Mouse (Mus musculus) MEL (cell line): ENCODE measurements around the gene Slco2b1. TPM values are rescaled to one million over a fixed set of nuclear protein-coding genes. Genes with fewer than 3 reads are reported as not detected.

ENCODE experiments used
- DNase-seq: peaks from one replicate; pipeline ENCODE4 v3.0.0; 2011; ENCODE audit warnings: low read depth, low spot score
- H3K27ac ChIP-seq: 2 replicates; pipeline ENCODE4 v1.5.1; 2012; ENCODE audit warnings: low read depth, mild to moderate bottlenecking, control low read depth, low read length, moderate library complexity; ENCODE audit not compliant: control insufficient read depth
- H3K27me3 ChIP-seq, 2 experiments: fragments of 150-350 bp in 1 of 2; sonication (generic) in 1 of 2; 2 replicates each; pipeline ENCODE4 v1.6.1; 2012; ENCODE audit warnings: low read length in 2 of 2, mild to moderate bottlenecking in 2 of 2, improper control_type of control experiment in 1 of 2, moderate library complexity in 1 of 2; ENCODE audit not compliant: insufficient read depth in 2 of 2, control insufficient read depth in 1 of 2
- H3K36me3 ChIP-seq, 2 experiments: 2 replicates each; pipeline ENCODE4 v1.6.1; 2012 to 2014; ENCODE audit warnings: low read length in 2 of 2, improper control_type of control experiment in 1 of 2, inconsistent platforms in 1 of 2, mild to moderate bottlenecking in 1 of 2; ENCODE audit not compliant: insufficient read depth in 2 of 2, control insufficient read depth in 1 of 2
- H3K4me1 ChIP-seq, 2 experiments: fragments of 150-350 bp in 1 of 2; sonication (generic) in 1 of 2; 2 replicates each; pipeline ENCODE4 v1.6.1; 2012; ENCODE audit warnings: low read length in 2 of 2, improper control_type of control experiment in 1 of 2, mild to moderate bottlenecking in 1 of 2; ENCODE audit not compliant: insufficient read depth in 2 of 2, control insufficient read depth in 1 of 2
- H3K4me3 ChIP-seq, 2 experiments: fragments of 150-350 bp in 1 of 2; sonication (generic) in 1 of 2; 2 replicates each; pipeline ENCODE4 v1.5.1; 2012; ENCODE audit warnings: low read depth in 2 of 2, low read length in 2 of 2, mild to moderate bottlenecking in 2 of 2, moderate library complexity in 2 of 2, control low read depth in 1 of 2, improper control_type of control experiment in 1 of 2; ENCODE audit not compliant: control insufficient read depth in 1 of 2, insufficient read depth in 1 of 2
- H3K79me2 ChIP-seq: 2 replicates; pipeline ENCODE4 v1.6.1; 2012; ENCODE audit warnings: mild to moderate bottlenecking, low read length, moderate library complexity; ENCODE audit not compliant: control insufficient read depth, poor library complexity, insufficient read depth
- H3K9ac ChIP-seq: 2 replicates; pipeline ENCODE4 v1.6.1; 2012; ENCODE audit warnings: low read depth, mild to moderate bottlenecking, control low read depth, low read length, moderate library complexity; ENCODE audit not compliant: control insufficient read depth, poor library complexity, severe bottlenecking
- H3K9me3 ChIP-seq: fragments of 150-350 bp; sonication (generic); replicated peaks from 2 replicates; pipeline ENCODE4 v1.6.1; 2012; ENCODE audit warnings: mild to moderate bottlenecking, low read length, improper control_type of control experiment, moderate library complexity; ENCODE audit not compliant: insufficient read depth
- BHLHE40 ChIP-seq: IDR thresholded peaks from 2 replicates; pipeline ENCODE4 v1.6.1; 2012; ENCODE audit warnings: low read depth, mild to moderate bottlenecking, inconsistent platforms, low read length, improper control_type of control experiment, borderline replicate concordance
- CHD1 ChIP-seq: IDR thresholded peaks from 2 replicates; pipeline ENCODE4 v1.6.1; 2012; ENCODE audit warnings: low read depth, mild to moderate bottlenecking, inconsistent platforms, low read length, improper control_type of control experiment
- CTCF ChIP-seq, 3 experiments: IDR thresholded peaks in 2 of 3; conservative IDR thresholded peaks in 1 of 3; 2 replicates each; pipeline ENCODE4 v1.5.1; 2011 to 2012; ENCODE audit warnings: low read length in 3 of 3, low read depth in 2 of 3, mild to moderate bottlenecking in 2 of 3, improper control_type of control experiment in 1 of 3, inconsistent platforms in 1 of 3, mixed read lengths in 1 of 3, moderate library complexity in 1 of 3; ENCODE audit not compliant: control insufficient read depth in 1 of 3, insufficient read depth in 1 of 3, poor library complexity in 1 of 3, severe bottlenecking in 1 of 3
- E2F4 ChIP-seq: IDR thresholded peaks from 2 replicates; pipeline ENCODE4 v1.6.1; 2011; ENCODE audit warnings: low read depth, low read length, improper control_type of control experiment, borderline replicate concordance
- ELF1 ChIP-seq: IDR thresholded peaks from 2 replicates; pipeline ENCODE4 v1.6.1; 2014; ENCODE audit warnings: low read depth, mild to moderate bottlenecking, inconsistent platforms, low read length, improper control_type of control experiment, moderate library complexity
- EP300 ChIP-seq, 2 experiments: IDR thresholded peaks; 2 replicates each; pipeline ENCODE4 v1.6.1; 2011; ENCODE audit warnings: improper control_type of control experiment in 2 of 2, low read length in 2 of 2, low read depth in 1 of 2, mild to moderate bottlenecking in 1 of 2
- ETS1 ChIP-seq: IDR thresholded peaks from 2 replicates; pipeline ENCODE4 v1.6.1; 2012; ENCODE audit warnings: low read depth, mild to moderate bottlenecking, inconsistent platforms, low read length, improper control_type of control experiment, moderate library complexity
- GATA1 ChIP-seq: IDR thresholded peaks from 2 replicates; pipeline ENCODE4 v1.6.1; 2011; ENCODE audit warnings: low read depth, low read length, improper control_type of control experiment
- JUND ChIP-seq: IDR thresholded peaks from 2 replicates; pipeline ENCODE4 v1.6.1; 2011; ENCODE audit warnings: low read depth, mild to moderate bottlenecking, improper control_type of control experiment, low read length
- KAT2A ChIP-seq: conservative IDR thresholded peaks from 2 replicates; pipeline ENCODE4 v1.6.1; 2012; ENCODE audit warnings: low read depth, low read length, improper control_type of control experiment, inconsistent platforms
- MAZ ChIP-seq: IDR thresholded peaks from 2 replicates; pipeline ENCODE4 v1.6.1; 2012; ENCODE audit warnings: low read depth, mild to moderate bottlenecking, inconsistent platforms, low read length, improper control_type of control experiment
- MEF2A ChIP-seq: IDR thresholded peaks from 2 replicates; pipeline ENCODE4 v1.6.1; 2014; ENCODE audit warnings: low read depth, mild to moderate bottlenecking, inconsistent platforms, low read length, improper control_type of control experiment; ENCODE audit not compliant: poor library complexity, insufficient replicate concordance, severe bottlenecking; ENCODE audit errors: extremely low read depth
- MXI1 ChIP-seq: IDR thresholded peaks from 2 replicates; pipeline ENCODE4 v1.6.1; 2011; ENCODE audit warnings: mild to moderate bottlenecking, low read depth, low read length, improper control_type of control experiment
- MYB ChIP-seq: IDR thresholded peaks from 2 replicates; pipeline ENCODE4 v1.6.1; 2011; ENCODE audit warnings: mild to moderate bottlenecking, low read depth, low read length, improper control_type of control experiment
- NELFE ChIP-seq: IDR thresholded peaks from 2 replicates; pipeline ENCODE4 v1.6.1; 2011; ENCODE audit warnings: low read depth, low read length, improper control_type of control experiment
- POLR2A ChIP-seq, 2 experiments: IDR thresholded peaks; 2 replicates each; pipeline ENCODE4 v1.6.1; 2011 to 2012; ENCODE audit warnings: low read length in 2 of 2, mild to moderate bottlenecking in 2 of 2, control low read depth in 1 of 2, improper control_type of control experiment in 1 of 2, low read depth in 1 of 2, moderate library complexity in 1 of 2; ENCODE audit not compliant: control insufficient read depth in 1 of 2, insufficient read depth in 1 of 2, poor library complexity in 1 of 2
- POLR2AphosphoS2 ChIP-seq: IDR thresholded peaks from 2 replicates; pipeline ENCODE4 v1.6.1; 2011; ENCODE audit warnings: low read length, improper control_type of control experiment
- POLR2AphosphoS5 ChIP-seq: IDR thresholded peaks from 2 replicates; pipeline ENCODE4 v1.6.1; 2012; ENCODE audit warnings: low read depth, borderline replicate concordance, mild to moderate bottlenecking, inconsistent platforms, low read length, moderate library complexity, mixed read lengths
- RAD21 ChIP-seq: IDR thresholded peaks from 2 replicates; pipeline ENCODE4 v1.6.1; 2011; ENCODE audit warnings: mild to moderate bottlenecking, low read depth, low read length, improper control_type of control experiment
- RCOR1 ChIP-seq: IDR thresholded peaks from 2 replicates; pipeline ENCODE4 v1.6.1; 2012; ENCODE audit warnings: low read depth, mild to moderate bottlenecking, inconsistent platforms, low read length, improper control_type of control experiment
- SIN3A ChIP-seq: IDR thresholded peaks from 2 replicates; pipeline ENCODE4 v1.6.1; 2012; ENCODE audit warnings: low read length, improper control_type of control experiment, inconsistent platforms
- TAL1 ChIP-seq: IDR thresholded peaks from 2 replicates; pipeline ENCODE4 v1.6.1; 2012; ENCODE audit warnings: mild to moderate bottlenecking, inconsistent platforms, low read length, moderate library complexity, mixed read lengths
- TBP ChIP-seq: IDR thresholded peaks from 2 replicates; pipeline ENCODE4 v1.8.0; 2011; ENCODE audit warnings: low read depth, low read length, improper control_type of control experiment
- ZNF384 ChIP-seq: IDR thresholded peaks from 2 replicates; pipeline ENCODE4 v1.6.1; 2012; ENCODE audit warnings: low read depth, mild to moderate bottlenecking, inconsistent platforms, low read length, improper control_type of control experiment
- polyA plus RNA-seq, 2 experiments: library from polyadenylated mRNA; stranded (reverse) in 1 of 2; unstranded in 1 of 2; fragments of >175 nt in 1 of 2; fragments of >200 nt in 1 of 2; gene quantifications; 2 replicates each; pipeline versions ENCODE4 v1.2.1 to v1.2.4; 2012; ENCODE audit warnings: low replicate concordance in 2 of 2, low read depth in 1 of 2; ENCODE audit not compliant: insufficient read length in 2 of 2, insufficient read depth in 1 of 2, missing spikeins in 1 of 2
- total RNA-seq: library from RNA; depleted of rRNA; stranded (reverse); fragments of 300-350 nt; gene quantifications from 2 replicates; pipeline ENCODE4 v1.2.3, GENCODE M21; 2012

Slco2b1 gene
- total and polyA plus RNA-seq, 3 experiments = 0.06 TPM; not detected in 2

GRCm38 (mm10) chr7:99644701-99645100 is 66.4 kb downstream of the Slco2b1 start:
- no peaks in the 10 kb centered on the region; a peak in 1 of 4 replicates for H3K27me3 ChIP-seq
- no peaks in the 10 kb centered on the region for H3K79me2 ChIP-seq
- no peaks in the 10 kb centered on the region for H3K9me3 ChIP-seq
- no peak for DNase-seq
- H3K4me1 ChIP-seq = peaks cover 3 to 13% of the 10 kb centered on the region in 2 experiments; a peak in 2 of 4 replicates
- no peak overlapping the region for H3K9ac ChIP-seq
- TF ChIP-seq E2F4 (no peak), MAZ (no peak), BHLHE40 (no peak), ELF1 (no peak), ETS1 (no peak), NELFE (no peak), RCOR1 (no peak), TBP (no peak), MEF2A (no peak)
- H3K4me3 ChIP-seq = no peak overlapping the region
- H3K27ac ChIP-seq = no peak overlapping the region
- H3K36me3 ChIP-seq = peaks cover 0 to 13% of the 10 kb centered on the region in 2 experiments; a peak in 2 of 4 replicates

GRCm38 (mm10) chr7:99642078-99642477 is 69.1 kb downstream of the Slco2b1 start:
- Histone ChIP-seq H3K4me3 (no peak overlapping the region), H3K9ac (no peak overlapping the region), H3K27ac (peak overlapping the region; percentile 36; the same call in 1 of the 2 replicates), H3K36me3 (peaks cover 0 to 13% of the 10 kb centered on the region in 2 experiments; a peak in 2 of 4 replicates), H3K79me2 (no peaks in the 10 kb centered on the region), H3K27me3 (no peaks in the 10 kb centered on the region; a peak in 1 of 4 replicates), H3K9me3 (no peaks in the 10 kb centered on the region), H3K4me1 (peaks cover 3 to 13% of the 10 kb centered on the region in 2 experiments; a peak in 2 of 4 replicates)
- peak; percentile 45 for DNase-seq
- TF ChIP-seq POLR2AphosphoS5 = no peak
- TF ChIP-seq CTCF (IDR thresholded peaks at IDR 0.05 in 2 of 3, conservative IDR thresholded peaks at IDR 0.05 in 1 of 3; ENCODE audit: control insufficient read depth in 1 of 3, insufficient read depth in 1 of 3, low read depth in 2 of 3, low read length in 3 of 3, poor library complexity in 1 of 3, severe bottlenecking in 1 of 3) = no peak
- peak; percentile 32; the same call in 1 of the 2 replicates for TF ChIP-seq RCOR1
- TF ChIP-seq EP300 (IDR thresholded peaks at IDR 0.05; ENCODE audit: low read depth in 1 of 2, low read length in 2 of 2) = peak; percentile 41 to 49; a peak in 3 of 4 replicates
- 0 out of 2 replicates have a peak, but pooled peaks have one; percentile 53 for TF ChIP-seq TBP
- peak; percentile 43; the same call in 1 of the 2 replicates for TF ChIP-seq GATA1
- no peak for TF ChIP-seq MXI1

GRCm38 (mm10) chr7:99641245-99641644 is 69.9 kb downstream of the Slco2b1 start:
- no peak overlapping the region for H3K27ac ChIP-seq
- H3K27me3 ChIP-seq = no peaks in the 10 kb centered on the region; a peak in 1 of 4 replicates
- H3K9me3 ChIP-seq = no peaks in the 10 kb centered on the region
- no peak overlapping the region for H3K4me3 ChIP-seq
- no peak for TF ChIP-seq TAL1
- no peak for TF ChIP-seq RAD21
- TF ChIP-seq SIN3A = no peak
- no peak for TF ChIP-seq JUND
- no peak for TF ChIP-seq MAZ
- no peak for TF ChIP-seq POLR2AphosphoS2
- TF ChIP-seq POLR2A (IDR thresholded peaks at IDR 0.05; ENCODE audit: control insufficient read depth in 1 of 2, insufficient read depth in 1 of 2, low read depth in 1 of 2, low read length in 2 of 2, poor library complexity in 1 of 2) = no peak
- no peak for TF ChIP-seq MYB
- TF ChIP-seq KAT2A = no peak
- no peak for TF ChIP-seq GATA1
- TF ChIP-seq MXI1 = no peak
- TF ChIP-seq NELFE = no peak
- no peak for TF ChIP-seq ZNF384
- TF ChIP-seq CHD1 = no peak
- no peak for TF ChIP-seq CTCF (IDR thresholded peaks at IDR 0.05 in 2 of 3, conservative IDR thresholded peaks at IDR 0.05 in 1 of 3; ENCODE audit: control insufficient read depth in 1 of 3, insufficient read depth in 1 of 3, low read depth in 2 of 3, low read length in 3 of 3, poor library complexity in 1 of 3, severe bottlenecking in 1 of 3)
- no peak for DNase-seq
- H3K4me1 ChIP-seq = peaks cover 3 to 13% of the 10 kb centered on the region in 2 experiments; a peak in 2 of 4 replicates
- H3K79me2 ChIP-seq = no peaks in the 10 kb centered on the region
- H3K9ac ChIP-seq = no peak overlapping the region
- peaks cover 0 to 13% of the 10 kb centered on the region in 2 experiments; a peak in 2 of 4 replicates for H3K36me3 ChIP-seq
